Mouse (Mus musculus) forebrain, embryonic 14.5 days (tissue): ENCODE measurements around the gene Klf1. TPM values are rescaled to one million over a fixed set of nuclear protein-coding genes. Genes with fewer than 3 reads are reported as not detected.
"Not testable (repeated sequence)": the region's sequence is repeated elsewhere in the genome, so short reads cannot be mapped to it uniquely, and the experiment has no call there.

ENCODE experiments used
- ATAC-seq: fragments of 200-750 bp; cut with Nextera tagmentation; 2 replicates; pipeline ENCODE4 v1.8.0; 2017; ENCODE audit warnings: mild to moderate bottlenecking, moderate library complexity
- DNase-seq: peaks from one replicate; pipeline ENCODE4 v3.0.0-alpha.2; 2015; ENCODE audit warnings: low spot score
- H3K27ac ChIP-seq: fragments of 300-500 bp; sonication (generic); 2 replicates; pipeline ENCODE4 v1.5.1; 2014; ENCODE audit warnings: low read depth, mild to moderate bottlenecking, control low read depth, low read length, moderate library complexity
- H3K27me3 ChIP-seq: fragments of 300-500 bp; sonication (generic); replicated peaks from 2 replicates; pipeline ENCODE4 v1.6.1; 2014; ENCODE audit warnings: low read length, control low read depth, mixed read lengths; ENCODE audit not compliant: control insufficient read depth, insufficient read depth
- H3K36me3 ChIP-seq: fragments of 300-500 bp; sonication (generic); 2 replicates; pipeline ENCODE4 v1.6.1; 2014; ENCODE audit warnings: low read length, control low read depth; ENCODE audit not compliant: control insufficient read depth, insufficient read depth
- H3K4me1 ChIP-seq: fragments of 300-500 bp; sonication (generic); 2 replicates; pipeline ENCODE4 v1.6.1; 2014; ENCODE audit warnings: antibody characterized with exemption, low read length, control low read depth; ENCODE audit not compliant: control insufficient read depth, insufficient read depth
- H3K4me2 ChIP-seq: fragments of 300-500 bp; sonication (generic); 2 replicates; pipeline ENCODE4 v1.6.1; 2014; ENCODE audit warnings: mild to moderate bottlenecking, control low read depth, low read length
- H3K4me3 ChIP-seq: fragments of 300-500 bp; sonication (generic); 2 replicates; pipeline ENCODE4 v1.5.1; 2014; ENCODE audit warnings: low read depth, low read length, control low read depth
- H3K9ac ChIP-seq: fragments of 300-500 bp; sonication (generic); 2 replicates; pipeline ENCODE4 v1.6.1; 2014; ENCODE audit warnings: mild to moderate bottlenecking, low read length, control low read depth, moderate library complexity
- H3K9me3 ChIP-seq: fragments of 300-500 bp; sonication (generic); replicated peaks from 2 replicates; pipeline ENCODE4 v1.6.1; 2016; ENCODE audit warnings: low read length, control low read depth, mixed read lengths; ENCODE audit not compliant: control insufficient read depth
- WGBS: fragments of 180-500 bp; shearing (Covaris S2); extraction: QIAGEN DNeasy Blood & Tissue Kit; methylation state at CpG from one replicate; pipeline ENCODE4 v1.1.7; 2014; 5-methylcytosine and 5-hydroxymethylcytosine counted together
- polyA plus RNA-seq: library from polyadenylated mRNA; unstranded; fragments of >200 nt; fragmentation: Nextera tagmentation; extraction: Ambion mirVana; gene quantifications from 2 replicates; pipeline ENCODE4 v1.2.1, GENCODE M21; 2014

Klf1 gene
- polyA plus RNA-seq, 1 experiment from 2014 or later, result 0.99 TPM

DNA sequence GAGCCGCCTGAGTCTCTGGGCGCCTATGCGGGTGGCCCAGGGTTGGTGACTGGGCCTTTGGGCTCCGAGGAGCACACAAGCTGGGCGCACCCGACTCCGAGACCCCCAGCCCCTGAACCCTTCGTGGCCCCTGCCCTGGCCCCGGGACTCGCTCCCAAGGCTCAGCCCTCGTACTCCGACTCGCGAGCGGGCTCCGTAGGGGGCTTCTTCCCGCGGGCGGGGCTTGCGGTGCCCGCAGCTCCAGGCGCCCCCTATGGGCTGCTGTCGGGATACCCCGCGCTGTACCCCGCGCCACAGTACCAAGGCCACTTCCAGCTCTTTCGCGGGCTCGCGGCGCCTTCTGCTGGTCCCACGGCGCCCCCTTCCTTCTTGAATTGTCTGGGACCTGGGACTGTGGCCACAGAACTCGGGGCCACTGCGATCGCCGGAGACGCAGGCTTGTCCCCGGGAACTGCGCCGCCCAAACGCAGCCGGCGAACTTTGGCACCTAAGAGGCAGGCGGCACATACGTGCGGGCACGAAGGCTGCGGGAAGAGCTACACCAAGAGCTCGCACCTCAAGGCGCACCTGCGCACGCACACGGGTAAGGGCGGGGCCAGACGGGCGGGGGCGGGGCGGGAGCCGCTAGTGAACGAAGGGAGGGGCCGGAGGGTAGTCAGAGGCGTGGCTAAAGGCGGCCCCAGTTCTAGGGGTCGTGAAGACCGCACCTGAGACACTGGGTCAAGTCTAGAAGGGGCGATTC lies 1.4 kb downstream of the Klf1 start:
- H3K4me1 ChIP-seq, result peaks cover 6% of the 10 kb centered on the region
- H3K36me3 ChIP-seq, result no peaks in the 10 kb centered on the region
- H3K9ac ChIP-seq, result peak overlapping the region; percentile 72
- peak overlapping the region; percentile 48 for H3K4me3 ChIP-seq
- ATAC-seq (peak; percentile 93), DNase-seq (peak; percentile 91)
- under 1% methylated on average over 68 of the region's 68 CpGs for WGBS
- H3K27ac ChIP-seq, result peak overlapping the region; percentile 24; the same call in 1 of the 2 replicates
- H3K9me3 ChIP-seq, result no peaks in the 10 kb centered on the region
- peak overlapping the region; percentile 92 for H3K4me2 ChIP-seq
- no peaks in the 10 kb centered on the region for H3K27me3 ChIP-seq

DNA sequence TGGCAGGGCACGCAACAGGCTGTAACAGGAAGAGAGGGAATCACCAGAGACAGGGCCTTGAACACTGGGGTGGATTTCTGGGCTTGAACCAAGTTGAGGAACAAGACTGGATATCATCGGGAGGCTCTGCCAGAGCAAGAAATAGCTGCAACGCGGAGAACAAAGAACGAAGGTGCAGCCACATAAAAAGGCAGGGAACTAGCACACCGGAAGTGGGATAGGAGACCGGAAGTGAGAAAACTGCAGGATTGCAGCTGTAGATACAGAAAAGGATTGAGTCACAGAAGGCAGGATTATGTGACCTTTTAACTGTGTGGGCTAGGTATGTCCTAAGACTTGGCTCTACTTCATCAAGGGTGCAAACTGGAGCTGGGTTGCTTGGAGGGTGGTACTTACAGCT lies 2.6 kb downstream of the Klf1 start:
- H3K4me2 ChIP-seq, result no peak overlapping the region
- H3K9ac ChIP-seq, result no peak overlapping the region
- 93% methylated on average over 7 of the region's 7 CpGs for WGBS
- no peaks in the 10 kb centered on the region for H3K36me3 ChIP-seq
- no peak overlapping the region for H3K27ac ChIP-seq
- H3K4me3 ChIP-seq, result no peak overlapping the region
- H3K9me3 ChIP-seq, result no peaks in the 10 kb centered on the region
- DNase-seq, result no peak
- ATAC-seq, result no peak
- H3K4me1 ChIP-seq, result peaks cover 13% of the 10 kb centered on the region
- H3K27me3 ChIP-seq, result no peaks in the 10 kb centered on the region

DNA sequence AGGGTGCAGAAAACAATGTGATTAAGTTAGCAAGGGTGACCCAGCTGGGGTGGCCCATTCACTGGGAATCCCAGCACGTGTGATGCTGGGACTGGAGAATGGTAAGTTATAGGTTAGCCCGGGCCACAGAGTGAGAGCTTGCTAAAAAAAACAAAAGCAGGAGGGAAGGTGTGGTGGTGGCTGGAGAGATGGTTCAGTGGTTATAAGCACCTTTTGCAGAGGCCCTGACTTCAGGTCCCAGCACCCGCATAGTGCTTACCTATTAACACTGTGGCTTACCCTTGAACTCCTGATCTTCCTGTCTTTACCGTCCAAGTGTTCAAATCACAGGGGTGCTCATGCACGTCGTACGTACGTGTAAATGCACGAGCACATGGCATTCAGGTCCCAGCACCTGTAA lies 5.3 kb downstream of the Klf1 start:
- H3K9ac ChIP-seq, result no peak overlapping the region
- H3K4me3 ChIP-seq, result no peak overlapping the region
- no peaks in the 10 kb centered on the region for H3K9me3 ChIP-seq
- H3K36me3 ChIP-seq, result peaks cover 21% of the 10 kb centered on the region
- no peak overlapping the region for H3K27ac ChIP-seq
- ATAC-seq (no peak), DNase-seq (no peak)
- H3K4me1 ChIP-seq, result peaks cover 14% of the 10 kb centered on the region
- WGBS, result 95% methylated on average over 9 of the region's 9 CpGs
- H3K27me3 ChIP-seq, result no peaks in the 10 kb centered on the region
- H3K4me2 ChIP-seq, result no peak overlapping the region

DNA sequence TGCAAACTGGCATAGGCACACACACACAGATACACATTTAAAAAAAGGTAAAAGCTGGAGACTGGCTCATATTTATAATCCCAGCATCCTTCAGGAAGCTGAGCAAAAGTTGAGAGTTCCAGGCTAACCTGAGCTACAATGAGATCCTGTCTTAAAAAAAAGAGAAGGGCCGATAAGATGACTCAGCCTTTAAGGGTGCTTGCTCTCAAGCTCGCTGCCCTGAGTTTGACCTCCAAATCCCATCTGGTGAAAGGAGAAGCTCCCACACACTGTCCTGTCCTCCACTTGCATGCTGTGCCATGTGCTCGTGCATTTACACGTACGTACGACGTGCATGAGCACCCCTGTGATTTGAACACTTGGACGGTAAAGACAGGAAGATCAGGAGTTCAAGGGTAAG lies 5.8 kb downstream of the Klf1 start:
- Histone ChIP-seq H3K4me3 (no peak overlapping the region), H3K27ac (no peak overlapping the region), H3K36me3 (peaks cover 25% of the 10 kb centered on the region), H3K27me3 (no peaks in the 10 kb centered on the region; the same call in 1 of the 2 replicates), H3K4me1 (peaks cover 13% of the 10 kb centered on the region), H3K9me3 (no peaks in the 10 kb centered on the region), H3K9ac (no peak overlapping the region), H3K4me2 (no peak overlapping the region)
- WGBS, result 82% methylated on average over 8 of the region's 8 CpGs
- no peak for DNase-seq
- ATAC-seq, result no peak

DNA sequence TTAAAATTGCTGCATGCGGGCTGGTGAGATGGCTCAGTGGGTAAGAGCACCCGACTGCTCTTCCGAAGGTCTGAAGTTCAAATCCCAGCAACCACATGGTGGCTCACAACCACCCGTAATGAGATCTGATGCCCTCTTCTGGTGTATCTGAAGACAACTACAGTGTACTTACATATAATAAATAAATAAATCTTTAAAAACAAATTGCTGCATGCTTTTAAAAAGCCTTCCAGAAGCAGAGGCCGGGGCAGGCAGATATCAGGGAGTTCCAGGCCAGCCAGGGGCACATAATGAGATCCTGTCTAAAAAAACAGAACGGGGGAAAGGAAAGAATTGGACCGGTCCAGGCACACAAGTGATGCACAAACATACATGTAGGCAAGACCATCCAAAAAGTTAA lies 6.3 kb downstream of the Klf1 start:
- ATAC-seq, DNase-seq, H3K9me3 ChIP-seq, H3K27ac ChIP-seq, H3K27me3 ChIP-seq, H3K9ac ChIP-seq: not testable (repeated sequence)
- peak overlapping the region; percentile 72 for H3K4me2 ChIP-seq
- peaks cover 30% of the 10 kb centered on the region for H3K36me3 ChIP-seq
- H3K4me1 ChIP-seq, result peaks cover 14% of the 10 kb centered on the region
- WGBS, result 30% methylated on average over 7 of the region's 7 CpGs
- H3K4me3 ChIP-seq, result peak overlapping the region; percentile 39

DNA sequence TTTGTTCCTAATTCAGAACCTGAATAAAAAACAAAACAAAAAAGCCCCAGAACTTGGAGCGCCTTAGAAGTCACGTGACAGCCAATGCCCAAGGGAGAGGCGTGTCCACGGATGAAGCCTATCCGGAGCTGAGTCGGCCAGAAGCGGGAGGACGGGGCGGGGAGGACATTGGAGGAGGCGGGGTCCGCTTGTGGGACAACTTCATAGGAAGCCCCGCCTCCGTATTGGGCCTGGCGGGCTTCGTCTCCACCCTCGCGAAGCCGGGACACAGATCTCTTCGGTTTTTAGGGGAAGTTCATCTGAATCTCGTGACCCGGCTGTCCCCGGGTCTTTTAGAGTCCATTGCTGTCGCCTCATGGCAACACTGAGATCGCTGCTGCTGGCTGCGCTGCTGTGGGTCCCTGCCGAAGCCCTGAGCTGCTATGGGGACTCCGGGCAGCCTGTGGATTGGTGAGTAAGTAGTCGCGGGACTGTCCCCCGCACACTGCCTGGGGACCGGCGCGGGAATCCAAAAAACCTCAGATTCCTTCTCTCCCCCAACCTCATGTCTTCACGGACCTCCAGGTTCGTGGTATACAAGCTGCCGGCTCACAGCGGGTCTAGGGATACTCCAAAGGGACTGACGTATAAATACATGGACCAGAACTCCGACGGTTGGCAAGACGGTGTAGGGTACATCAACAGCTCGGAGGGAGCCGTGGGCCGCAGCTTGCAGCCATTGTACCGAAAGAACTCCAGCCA lies 6.9 kb downstream of the Klf1 start, which contains the start of gene Dnase2a:
TSS of gene Dnase2a (plus strand) at position 140 of the 741 bp plus-strand sequence.
- 0 out of 2 replicates have a peak within 1 kb of the TSS, but pooled peaks have one; percentile 33 for H3K27ac ChIP-seq
- H3K4me2 ChIP-seq, result peak within 1 kb of the TSS; percentile 72
- ATAC-seq (peak; percentile 86), DNase-seq (peak; percentile 96)
- H3K9ac ChIP-seq, result peak within 1 kb of the TSS; percentile 61
- H3K4me3 ChIP-seq, result peak within 1 kb of the TSS; percentile 39
- peaks cover 15% of the 10 kb centered on the region for H3K4me1 ChIP-seq
- under 1% methylated on average over 45 of the region's 45 CpGs for WGBS
- peaks cover 8% of the 10 kb centered on the region; the same call in 1 of the 2 replicates for H3K27me3 ChIP-seq
- H3K9me3 ChIP-seq, result no peaks in the 10 kb centered on the region
- peaks cover 33% of the 10 kb centered on the region for H3K36me3 ChIP-seq

DNA sequence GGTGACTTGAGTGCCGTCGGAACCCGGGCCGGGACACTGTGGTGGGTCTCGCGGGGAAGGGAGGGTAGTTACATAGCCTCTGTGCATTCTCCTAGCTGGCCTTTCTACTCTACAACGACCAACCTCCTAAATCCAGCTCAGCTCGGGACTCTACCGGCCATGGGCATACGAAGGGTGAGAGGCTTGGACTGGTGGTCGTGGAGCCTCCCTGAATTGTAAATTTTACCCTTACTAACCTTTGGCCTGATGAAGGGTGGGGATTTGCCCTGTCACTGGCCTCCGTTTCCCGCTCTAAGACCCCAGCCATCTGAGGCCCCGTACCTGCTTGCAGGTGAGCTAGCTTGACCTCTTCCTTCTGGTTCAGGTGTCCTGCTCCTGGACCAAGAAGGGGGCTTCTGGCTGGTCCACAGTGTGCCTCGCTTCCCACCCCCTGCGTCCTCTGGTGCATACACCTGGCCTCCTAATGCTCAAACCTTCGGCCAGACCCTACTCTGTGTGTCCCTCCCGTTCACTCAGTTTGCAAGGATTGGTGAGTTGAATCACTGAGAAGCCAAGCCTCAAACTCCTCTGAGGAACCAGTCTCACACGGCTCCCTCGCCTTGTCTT lies 7.5 kb downstream of the Klf1 start:
- 50% methylated on average over 20 of the region's 20 CpGs for WGBS
- Histone ChIP-seq H3K27me3 (peaks cover 13% of the 10 kb centered on the region), H3K27ac (no peak overlapping the region), H3K36me3 (peaks cover 38% of the 10 kb centered on the region), H3K4me2 (peak overlapping the region; percentile 72), H3K4me1 (peaks cover 15% of the 10 kb centered on the region), H3K9ac (peak overlapping the region; percentile 61), H3K9me3 (0 out of 2 replicates have a peak, but pooled peaks cover 4% of the 10 kb centered on the region), H3K4me3 (peak overlapping the region; percentile 39)
- DNase-seq, result no peak
- peak; percentile 8; the same call in 1 of the 2 replicates for ATAC-seq

DNA sequence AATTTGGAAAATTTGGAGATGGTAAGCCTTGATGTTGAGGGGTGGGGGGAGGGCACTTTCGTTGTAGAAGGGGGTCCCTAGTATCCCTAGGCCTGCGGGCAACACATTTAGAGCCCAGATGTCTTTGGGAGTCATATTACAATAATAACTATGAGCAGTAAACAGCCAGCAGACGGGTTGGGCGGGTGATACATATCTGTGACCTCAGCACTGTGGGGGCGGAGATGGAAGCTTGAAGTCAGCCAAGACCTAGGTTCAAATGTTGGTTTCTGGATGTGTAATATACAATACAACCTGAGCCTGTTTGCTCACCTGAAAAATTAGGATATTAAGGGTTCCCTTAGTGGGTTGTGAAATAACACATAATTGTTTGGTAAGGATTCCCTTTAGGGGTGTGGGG lies 8.2 kb downstream of the Klf1 start:
- Histone ChIP-seq H3K36me3 (peaks cover 42% of the 10 kb centered on the region), H3K27me3 (peaks cover 13% of the 10 kb centered on the region)
- no peak for ATAC-seq

More for the DNA sequence above, 8.2 kb downstream of the Klf1 start:
- 0 out of 2 replicates have a peak, but pooled peaks cover 4% of the 10 kb centered on the region for H3K9me3 ChIP-seq
- H3K4me2 ChIP-seq, result no peak overlapping the region
- H3K27ac ChIP-seq, result no peak overlapping the region
- DNase-seq, result no peak
- H3K9ac ChIP-seq, result no peak overlapping the region
- H3K4me3 ChIP-seq, result no peak overlapping the region
- WGBS, result 89% methylated on average over 5 of the region's 5 CpGs
- peaks cover 15% of the 10 kb centered on the region for H3K4me1 ChIP-seq
